Mouse (Mus musculus) adrenal gland, postnatal 10 days (tissue): ENCODE results near the gene Asb15. TPM values are rescaled to one million over a fixed set of nuclear protein-coding genes. Genes with fewer than 3 reads are reported as not detected.

ENCODE experiments used
- DNase-seq: peaks from one replicate; pipeline ENCODE4 v3.0.0; 2021; ENCODE audit warnings: mixed read lengths
- total RNA-seq, 2 experiments: library from RNA; stranded (reverse); gene quantifications; 2 replicates each; pipeline ENCODE4 v1.2.3; 2021

Gene Asb15
- total RNA-seq, 2 experiments from 2014 or later: 0.12 to 0.82 TPM

DNA sequence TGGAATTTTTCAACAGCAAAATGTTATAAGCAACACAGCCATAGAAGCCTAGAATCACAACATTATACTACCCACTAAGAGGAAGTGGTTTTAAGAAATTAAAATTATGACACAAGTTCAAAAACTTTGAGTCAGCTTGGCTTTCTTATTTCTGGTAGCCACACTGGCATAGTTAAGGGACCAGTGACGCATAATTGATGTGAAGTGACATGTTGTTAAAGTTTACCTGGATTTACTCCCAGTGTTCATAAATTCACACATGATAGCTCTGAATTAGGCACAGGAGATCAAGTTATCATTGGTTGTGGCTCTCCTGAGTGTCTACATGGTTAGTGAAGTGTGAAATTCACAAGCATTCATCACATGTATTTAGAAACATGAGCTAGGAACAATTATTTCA is 36.9 kb downstream of the Asb15 start:
- DNase-seq: no peak

DNA sequence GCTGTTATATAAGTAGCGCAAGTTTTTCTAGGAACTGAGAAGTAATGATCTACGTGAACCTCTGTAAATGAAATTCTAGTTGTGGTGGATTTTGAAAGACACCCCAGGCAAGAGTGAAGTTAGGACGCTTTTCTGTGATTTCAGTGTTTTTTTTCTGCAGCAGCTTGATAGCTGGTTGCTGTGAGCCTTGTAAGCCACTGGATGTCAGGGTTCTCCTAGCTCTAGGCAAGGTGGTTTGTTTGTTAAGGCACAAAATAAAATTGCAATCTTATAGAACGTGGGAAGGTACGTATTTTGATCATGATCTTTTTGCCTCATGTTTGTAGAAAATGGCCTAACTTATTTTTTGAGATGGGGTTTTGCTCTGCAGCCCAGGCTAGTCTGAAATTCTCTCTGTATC is 41.0 kb downstream of the Asb15 start:
- no peak for DNase-seq

DNA sequence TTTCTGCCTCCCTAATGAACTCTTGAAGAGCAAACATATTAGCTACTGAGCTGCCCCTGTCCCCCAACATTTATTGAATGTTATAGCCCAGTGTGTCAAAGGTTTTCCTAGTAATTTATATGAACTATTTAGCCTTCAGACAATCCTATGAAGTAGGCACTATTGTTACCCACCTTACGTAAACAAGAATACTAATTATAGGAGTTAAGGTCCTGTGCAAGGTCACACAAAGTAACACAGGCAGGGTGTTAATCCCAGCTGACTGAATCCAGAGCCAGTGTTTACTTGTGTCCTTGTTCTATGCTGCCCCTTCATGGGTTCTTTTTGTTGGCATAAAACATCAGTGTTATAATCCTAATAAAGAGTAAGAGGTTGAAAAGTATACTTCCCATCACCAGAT is 41.8 kb downstream of the Asb15 start:
- DNase-seq: no peak

DNA sequence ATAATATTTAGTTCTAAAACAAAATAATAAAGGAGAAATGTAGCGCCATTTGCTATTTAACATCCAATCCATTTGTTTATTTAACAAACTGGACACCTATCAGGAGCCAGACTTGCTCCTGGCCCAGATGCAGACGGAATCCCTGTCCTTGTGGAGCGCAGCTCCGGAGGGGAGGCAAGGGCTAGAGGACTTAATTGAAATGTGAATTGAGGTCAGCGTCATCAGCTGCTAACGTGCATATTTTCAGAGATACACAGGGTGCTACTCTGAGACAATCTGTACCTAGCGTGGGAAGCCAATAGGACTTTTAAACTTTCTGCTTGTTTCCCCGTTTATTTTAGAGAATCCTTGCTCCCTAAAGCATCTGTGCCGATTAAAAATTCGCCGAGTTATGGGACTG is 42.3 kb downstream of the Asb15 start:
- no peak for DNase-seq

DNA sequence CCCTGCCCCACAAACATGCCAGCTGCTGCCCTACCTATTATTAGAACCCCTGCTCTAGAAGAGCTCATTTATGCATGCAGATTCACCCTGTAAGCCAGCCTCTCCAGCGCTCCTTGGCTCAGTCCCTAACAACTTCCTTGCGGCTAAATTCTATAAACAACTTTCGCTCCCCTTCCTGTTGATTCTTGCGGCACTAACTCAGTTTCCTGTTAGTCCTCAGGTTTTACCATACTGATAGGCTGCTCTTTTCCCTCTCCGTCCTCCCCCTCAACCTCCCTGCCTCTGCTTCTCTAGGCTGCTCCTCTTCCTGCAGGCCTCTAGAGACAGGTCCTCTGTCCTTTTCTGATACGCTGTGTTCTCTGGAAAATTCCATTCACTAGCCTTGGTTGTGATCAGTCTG is 43.2 kb downstream of the Asb15 start:
- DNase-seq: no peak

DNA sequence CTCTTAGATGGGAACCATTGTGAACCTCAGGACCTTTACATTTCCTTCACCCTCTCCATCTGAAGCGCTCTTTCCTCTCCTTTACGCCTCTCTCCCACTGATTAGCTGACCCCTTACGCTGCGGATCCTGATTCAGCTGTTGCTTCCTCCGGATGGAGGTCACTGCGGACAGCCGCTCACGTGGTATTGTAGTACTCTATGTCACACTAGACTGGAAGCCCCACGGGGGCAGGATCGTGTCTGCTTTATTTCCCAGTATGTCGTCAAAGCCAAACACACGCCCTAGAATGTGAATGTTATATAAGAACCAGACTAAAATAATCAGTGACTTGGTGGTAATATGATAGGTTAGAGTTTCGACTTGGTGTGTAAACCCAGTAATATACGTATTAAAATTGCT is 44.5 kb downstream of the Asb15 start:
- no peak for DNase-seq

DNA sequence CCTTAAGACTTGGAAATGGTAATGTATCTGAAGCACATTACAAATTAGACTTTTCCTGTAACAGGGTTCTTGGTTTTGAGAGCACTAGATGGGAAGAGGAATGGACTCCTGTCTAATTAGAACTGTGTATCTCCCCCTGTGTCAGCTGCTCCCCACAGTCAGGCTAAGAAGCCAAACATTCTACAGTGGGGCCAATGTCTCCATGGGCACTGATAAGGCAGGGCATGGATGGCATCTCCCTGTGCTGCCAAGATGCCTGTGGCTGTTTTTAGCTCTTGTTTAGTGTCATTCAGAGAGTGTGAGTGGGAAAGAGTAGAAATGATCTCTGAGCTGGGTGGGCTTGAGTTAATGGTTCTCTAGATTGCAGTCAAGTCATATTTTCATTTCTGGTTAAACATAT is 45.4 kb downstream of the Asb15 start:
- DNase-seq: no peak

DNA sequence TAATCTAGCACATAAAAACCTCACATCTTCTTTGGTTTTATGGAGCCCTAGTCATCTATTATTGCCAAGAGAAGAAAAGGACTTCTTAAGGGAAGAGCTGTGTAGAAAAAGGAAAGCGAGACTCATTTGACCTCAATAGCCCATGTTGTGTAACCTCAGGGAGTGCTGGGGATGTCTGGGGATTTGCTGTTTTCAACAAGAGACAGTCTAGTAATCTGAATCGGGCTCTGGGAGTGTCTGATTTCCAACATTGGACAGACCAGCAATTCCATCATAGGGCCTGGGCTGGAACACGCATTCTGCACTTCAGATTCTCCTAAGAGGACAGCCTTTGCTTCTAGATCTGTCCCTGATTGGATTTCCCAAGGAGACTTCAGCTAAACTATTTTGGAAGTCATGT is 55.5 kb downstream of the Asb15 start:
- DNase-seq: peak; percentile 18

DNA sequence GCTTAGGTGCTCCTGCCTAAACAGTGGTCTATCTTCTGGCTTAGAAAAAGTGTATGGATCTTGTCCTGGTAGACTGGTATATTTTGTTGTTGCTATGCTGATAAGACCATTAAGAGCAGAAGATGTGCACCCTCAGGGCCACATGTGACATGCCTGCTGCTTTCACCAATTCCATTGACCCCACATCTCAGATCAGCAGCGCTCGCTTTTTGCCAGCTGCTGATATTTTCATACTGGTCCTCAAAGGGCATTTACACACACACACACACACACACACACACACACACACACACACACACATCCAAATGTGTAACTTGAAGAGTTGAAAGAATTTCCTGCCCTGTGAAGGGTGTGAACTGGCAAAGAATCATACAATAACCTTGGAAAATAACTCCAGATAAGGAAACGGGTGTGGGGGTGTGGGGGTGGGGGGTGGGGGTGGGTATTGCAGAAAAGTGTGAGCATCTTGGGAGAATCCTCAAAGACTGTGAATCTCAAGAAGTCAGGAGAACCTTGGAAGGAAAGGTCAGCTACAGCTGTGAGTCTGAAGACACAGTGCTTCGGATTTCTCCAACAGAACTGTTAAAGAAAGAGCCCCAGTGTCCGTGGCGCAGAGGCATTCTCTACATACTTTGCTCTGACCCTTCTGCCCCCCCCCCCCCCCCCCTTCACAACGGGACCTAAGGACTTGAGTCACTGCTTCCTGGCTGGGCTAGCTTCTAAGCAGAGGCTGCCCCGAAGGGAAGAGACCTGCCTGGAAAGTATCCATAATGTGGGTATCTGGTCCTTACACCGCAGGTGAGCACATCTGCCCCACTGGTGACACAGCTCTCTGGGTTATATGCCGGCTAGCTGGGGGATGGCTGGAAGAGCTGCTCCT is 57.7 kb downstream of the Asb15 start:
- DNase-seq: peak; percentile 13

DNA sequence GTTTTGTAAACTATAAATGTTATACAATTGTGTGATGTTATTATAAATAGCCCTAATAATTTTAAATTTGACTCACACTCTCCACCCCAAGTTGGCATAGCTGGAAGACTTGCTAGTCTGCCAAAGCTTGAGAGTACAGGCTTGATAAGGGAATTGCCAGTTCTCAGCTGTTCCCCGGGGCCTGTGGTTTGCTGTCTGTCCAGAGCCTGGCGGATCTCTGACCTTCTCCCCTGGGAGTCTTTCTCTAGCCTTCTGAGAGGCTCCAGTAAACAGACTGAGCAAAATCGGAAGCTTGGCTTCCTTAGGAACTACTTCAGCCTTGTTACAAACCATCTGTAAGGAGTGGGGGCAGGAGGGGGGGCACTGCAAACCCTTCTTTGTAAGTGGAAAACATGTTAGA is 58.9 kb downstream of the Asb15 start:
- DNase-seq: peak; percentile 60

DNA sequence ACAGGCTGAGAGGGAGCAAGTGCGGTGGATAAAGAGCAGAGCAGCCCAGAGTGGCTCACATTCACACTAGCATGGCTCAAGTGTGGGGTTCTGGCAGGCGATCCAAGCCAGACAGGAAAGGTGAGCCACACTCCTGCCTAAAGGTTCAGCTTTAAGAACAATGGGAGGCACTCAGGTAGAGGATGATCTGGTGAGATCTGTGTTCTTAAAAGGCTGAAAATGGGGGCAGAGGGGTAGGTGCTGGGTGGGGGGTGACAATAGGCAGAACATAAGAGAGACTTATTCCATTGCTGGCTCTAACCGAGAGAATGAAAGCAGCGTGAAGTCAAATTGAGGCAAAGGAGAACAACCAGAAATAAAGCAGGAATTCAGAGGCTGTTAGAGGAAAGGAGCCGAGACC is 62.3 kb downstream of the Asb15 start:
- DNase-seq: no peak

DNA sequence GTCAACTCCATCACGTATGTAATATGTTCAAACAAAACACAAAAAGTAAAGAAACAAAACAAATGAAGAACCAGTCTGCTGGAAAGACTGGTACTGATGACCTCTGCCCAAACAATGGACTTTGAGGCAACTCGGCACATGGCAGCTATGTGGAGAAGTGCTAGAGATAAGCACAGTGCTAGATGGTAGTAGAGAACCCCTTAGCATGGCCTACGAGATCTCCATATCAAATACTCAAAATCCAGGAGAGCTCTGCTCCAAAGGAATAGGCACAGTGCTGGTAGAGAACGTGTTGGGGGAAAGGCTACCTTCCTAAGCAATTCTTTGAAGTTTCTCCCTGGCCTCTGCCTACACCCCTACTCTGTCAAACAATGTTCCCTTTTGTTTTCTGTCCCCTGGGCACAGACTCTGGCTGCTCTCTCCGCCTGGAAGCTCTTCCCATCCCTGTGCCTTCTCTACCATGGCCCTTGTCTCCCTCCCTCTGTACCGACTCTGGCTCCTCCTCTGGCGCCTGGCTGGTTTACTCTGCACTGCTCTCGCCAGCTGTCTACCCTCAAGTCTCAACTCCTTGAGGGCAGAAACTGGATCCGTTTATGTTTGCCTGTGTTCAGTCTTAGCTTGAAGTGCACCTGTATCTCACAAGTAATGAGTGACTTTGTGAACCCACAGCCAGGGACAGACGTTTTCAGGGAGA is 63.7 kb downstream of the Asb15 start:
- DNase-seq: no peak

DNA sequence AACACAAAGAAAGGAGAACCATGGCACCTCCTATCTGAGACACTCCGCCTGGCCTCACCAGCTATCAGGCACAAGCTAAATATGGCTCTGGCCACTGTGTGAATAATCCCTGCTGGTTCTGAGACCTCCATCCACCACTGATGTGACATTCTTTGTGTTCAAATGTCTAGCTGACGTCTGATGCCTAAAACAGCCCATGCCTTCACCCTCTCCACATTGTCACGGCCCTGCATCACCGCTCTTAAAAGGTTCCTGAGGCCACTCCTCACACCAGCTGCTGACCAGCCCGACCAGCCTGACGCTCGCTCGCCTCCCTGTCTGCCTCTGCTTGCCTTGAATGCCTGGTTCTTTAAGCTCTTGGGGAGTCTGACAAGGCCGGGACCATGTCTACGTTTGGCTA is 69.6 kb downstream of the Asb15 start, which contains the start of gene Lmod2:
Lmod2 (plus strand) TSS at position 263 of the 400 bp plus-strand sequence.
- DNase-seq: no peak

DNA sequence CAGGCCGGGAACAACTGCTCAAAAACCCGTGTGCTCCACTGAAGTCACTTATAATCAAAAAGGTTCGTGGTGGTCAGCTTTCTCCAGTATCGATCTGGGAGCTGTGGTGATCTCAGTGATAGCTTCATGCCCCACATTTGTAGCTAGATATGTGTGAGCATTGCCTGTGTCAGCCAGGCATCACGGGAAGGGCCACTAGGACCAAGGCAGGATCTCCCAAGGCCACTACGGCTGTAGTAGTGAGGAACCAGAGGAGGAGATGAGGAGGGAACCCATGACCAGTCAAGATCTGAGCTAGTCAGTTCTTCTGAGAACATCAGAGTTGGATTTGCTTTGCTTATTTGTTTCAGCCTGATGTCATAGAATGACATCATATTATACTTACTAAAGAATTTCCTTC is 71.2 kb downstream of the Asb15 start:
- DNase-seq: no peak

DNA sequence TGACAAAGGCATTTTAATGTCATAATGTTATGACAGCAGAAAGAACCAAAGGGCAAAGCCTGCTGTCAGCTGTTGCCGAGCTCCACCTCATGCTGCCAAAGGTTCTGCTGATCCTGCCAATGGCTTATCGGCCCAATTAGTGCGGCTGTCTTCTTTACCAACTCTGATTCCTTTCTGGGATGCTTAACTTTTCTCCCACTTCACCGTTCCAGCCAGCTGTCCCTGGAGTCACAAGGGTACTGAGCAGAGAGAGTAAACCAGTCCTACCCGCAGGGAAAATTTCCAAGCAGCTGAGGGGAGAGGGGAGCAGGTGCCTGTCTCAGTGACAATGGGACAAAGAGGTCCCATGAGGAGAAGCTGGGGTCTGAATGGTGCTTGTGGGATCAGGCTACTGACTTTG is 71.7 kb downstream of the Asb15 start:
- no peak for DNase-seq

DNA sequence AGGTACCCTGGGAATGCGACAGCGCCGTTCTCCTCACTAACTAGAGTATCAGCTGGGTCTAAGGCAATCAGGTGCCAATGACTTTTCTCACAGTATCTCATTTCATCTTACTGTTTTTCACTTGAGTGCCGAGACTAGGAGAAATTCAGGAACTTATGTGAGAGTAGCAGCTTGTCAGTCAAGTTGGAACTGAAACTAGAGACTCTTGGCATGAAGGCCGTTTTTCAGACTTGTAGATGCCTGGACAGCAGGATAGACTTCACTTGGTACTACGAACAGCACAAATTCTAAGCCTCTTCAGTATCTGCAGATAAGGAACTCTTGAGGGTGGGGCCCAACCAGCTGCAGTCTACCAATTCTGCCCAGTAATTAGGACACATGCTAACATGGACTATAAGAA is 72.2 kb downstream of the Asb15 start:
- no peak for DNase-seq

DNA sequence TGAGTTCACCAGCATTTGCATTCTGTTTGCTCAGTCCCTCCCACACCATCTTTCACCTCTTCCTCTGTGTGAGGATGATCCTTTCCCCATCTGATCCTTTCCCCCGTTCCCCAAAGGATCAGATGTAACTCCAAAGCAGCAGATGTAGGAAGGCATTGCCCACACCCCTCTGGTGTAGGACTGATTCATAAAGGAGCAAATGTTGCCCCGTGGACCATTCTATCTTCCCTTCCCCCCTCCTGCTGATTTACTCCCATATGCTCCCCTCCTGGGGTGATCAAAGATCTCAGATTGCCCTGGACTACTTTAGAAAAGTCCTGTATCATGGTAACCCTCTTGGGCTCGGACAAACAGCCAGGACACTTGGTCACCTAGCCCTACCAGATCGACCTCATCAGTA is 72.8 kb downstream of the Asb15 start:
- no peak for DNase-seq

DNA sequence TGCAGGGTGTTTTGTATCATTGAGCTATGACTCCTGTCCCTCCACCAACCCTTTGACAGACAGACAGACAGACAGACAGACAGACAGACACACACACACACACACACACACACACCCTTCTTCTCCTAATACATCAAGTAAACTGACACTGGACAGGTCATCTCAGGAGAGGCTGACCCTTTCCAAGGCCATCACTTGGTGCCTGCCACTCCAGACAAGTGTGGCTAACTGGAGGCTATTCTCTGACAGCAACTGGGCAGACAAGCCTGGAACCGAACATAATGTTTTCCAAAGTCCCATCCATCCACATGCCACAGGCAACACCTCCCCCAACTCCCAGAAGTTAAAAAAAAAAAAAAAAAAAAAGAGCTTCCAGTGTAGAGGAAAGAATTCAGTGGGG is 73.7 kb downstream of the Asb15 start:
- DNase-seq: peak; percentile 3

DNA sequence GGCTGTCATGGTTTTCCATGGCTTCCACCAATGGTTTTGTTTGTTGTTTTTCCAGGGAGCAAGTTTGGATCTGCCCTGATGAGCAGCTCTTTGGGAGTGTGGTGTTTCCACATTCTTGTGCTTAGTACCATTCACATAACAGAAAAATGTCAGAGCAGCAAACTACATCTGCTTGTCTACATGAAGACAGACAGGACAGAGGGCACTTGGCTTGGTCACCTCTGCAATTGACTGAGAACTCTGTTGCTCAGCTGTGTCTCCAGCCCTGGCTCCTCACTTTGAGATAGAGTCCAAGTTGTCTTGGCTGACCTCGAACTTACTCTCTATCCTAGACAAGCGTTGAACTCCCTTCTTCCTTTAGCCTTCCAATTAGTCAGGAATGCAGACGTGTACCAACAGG is 74.4 kb downstream of the Asb15 start:
- no peak for DNase-seq

DNA sequence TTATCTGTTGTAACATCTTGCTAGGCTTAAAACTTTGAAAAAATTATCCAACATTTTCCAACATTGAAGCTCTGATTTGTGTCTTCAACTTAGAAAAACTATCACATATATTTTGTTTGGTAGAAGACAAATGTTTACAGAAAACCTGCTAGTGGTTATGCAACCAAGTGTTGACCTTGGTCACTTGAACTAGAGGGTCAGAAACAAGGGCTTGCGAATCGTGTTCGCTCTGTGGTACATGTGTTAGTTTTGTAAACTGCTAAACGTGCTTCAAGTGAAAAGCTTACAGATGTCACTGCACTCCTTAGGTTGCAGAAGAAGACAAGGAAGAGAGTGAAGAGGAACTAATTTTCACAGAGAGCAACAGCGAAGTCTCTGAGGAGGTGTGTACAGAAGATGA is 75.0 kb downstream of the Asb15 start:
- no peak for DNase-seq

DNA sequence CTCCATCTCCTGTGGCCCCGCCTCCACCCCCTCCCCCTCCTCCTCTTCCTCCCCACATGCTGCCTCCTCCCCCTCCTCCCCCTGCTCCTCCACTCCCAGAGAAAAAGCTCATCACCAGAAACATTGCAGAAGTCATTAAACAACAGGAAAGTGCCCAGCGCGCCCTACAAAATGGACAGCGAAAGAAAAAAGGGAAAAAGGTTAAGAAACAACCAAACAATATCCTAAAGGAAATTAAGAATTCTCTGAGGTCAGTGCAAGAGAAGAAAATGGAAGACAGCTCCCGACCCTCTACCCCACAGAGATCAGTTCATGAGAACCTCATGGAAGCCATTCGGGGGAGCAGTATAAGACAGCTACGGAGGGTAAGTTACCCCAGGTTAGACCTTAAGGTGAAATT is 76.3 kb downstream of the Asb15 start:
- no peak for DNase-seq

DNA sequence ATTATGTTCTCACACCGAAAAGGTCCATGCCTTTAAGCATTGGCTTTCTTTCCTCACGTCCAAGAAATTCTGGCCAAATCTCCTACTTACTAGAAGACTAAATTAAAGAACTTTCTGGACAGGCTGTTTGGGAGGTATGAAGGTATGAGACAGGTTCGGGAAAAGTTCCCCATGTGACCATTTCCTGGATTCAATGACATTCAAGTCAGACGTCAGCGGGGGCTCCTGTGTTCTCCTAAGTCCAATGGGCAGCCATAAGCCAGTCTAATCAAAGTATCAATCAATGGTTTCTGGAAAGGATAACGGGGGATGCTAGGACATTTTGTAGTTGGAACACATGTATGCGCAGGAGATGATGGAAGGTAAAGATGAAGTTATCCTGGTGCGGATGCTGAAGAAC is 77.7 kb downstream of the Asb15 start:
- no peak for DNase-seq

DNA sequence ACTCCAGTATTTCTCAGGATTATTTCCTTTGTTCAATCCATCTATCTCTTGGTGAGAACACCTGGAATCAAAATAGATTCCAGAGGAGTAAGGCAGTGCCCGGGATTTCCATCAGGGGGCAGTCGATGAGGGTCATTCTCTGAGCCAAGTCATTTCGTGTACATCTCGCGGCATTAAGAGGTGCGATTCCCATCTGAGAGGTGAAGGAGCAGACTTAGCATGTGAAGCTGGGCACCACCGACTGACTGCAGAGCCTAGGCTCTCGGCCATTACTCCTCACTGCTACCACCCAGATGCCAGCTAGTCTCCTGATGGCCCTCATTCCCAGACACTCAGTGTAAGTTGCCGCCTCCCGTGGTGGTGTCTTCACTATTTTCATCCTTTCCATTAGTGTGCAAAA is 78.6 kb downstream of the Asb15 start:
- DNase-seq: no peak

DNA sequence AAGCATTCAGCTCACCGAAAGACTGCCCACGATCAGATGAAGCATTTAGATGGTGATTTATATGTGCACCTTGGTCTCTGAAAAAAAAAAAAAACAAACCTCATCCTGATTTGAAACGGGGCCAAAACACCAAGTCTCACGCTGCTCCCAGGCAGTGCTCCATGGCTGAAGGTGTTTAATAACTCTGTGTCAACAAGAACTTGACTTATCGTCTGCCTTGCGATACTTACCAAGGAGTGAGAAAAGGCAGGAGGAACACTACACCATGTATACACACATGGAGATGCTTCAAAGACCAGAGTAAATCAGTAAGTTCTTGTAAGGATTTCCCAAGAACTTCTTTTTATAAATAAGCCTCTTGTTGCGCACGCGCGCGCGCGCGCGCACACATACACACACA is 79.6 kb downstream of the Asb15 start:
- DNase-seq: no peak
